Mouse (Mus musculus) layer of hippocampus, adult 8-10 months (tissue): ENCODE results near the gene Tmem269. TPM values are rescaled to one million over a fixed set of nuclear protein-coding genes. Genes with fewer than 3 reads are reported as not detected.

Source experiments
- DNase-seq, 2 experiments: peaks; one replicate each; pipeline ENCODE4 v3.0.0; 2022; ENCODE audit warnings: low spot score in 2 of 2
- total RNA-seq, 4 experiments: library from RNA; stranded (reverse); gene quantifications; 2 replicates each; pipeline ENCODE4 v1.2.4; 2022

Tmem269 gene
- 1 to 10 TPM in 1 of 4 experiments, under 1 TPM in 3; 0.37 to 1.0 (median 0.63) TPM for total RNA-seq

GRCm38 (mm10) chr4:119218169-119218568 is at the start of gene Tmem269:
TSS of gene Tmem269 (minus strand) at chr4:119218217.
- DNase-seq, result no peak

GRCm38 (mm10) chr4:119266606-119267005 is 48.6 kb upstream of the Tmem269 start:
- no peak for DNase-seq

GRCm38 (mm10) chr4:119263459-119263858 is 45.4 kb upstream of the Tmem269 start:
- no peak for DNase-seq

GRCm38 (mm10) chr4:119262483-119262882 is 44.5 kb upstream of the Tmem269 start:
- DNase-seq, result no peak

- no peak for DNase-seq
Observed at GRCm38 (mm10) chr4:119261087-119261713, 43.2 kb upstream of the Tmem269 start.

- no peak for DNase-seq
Observed at GRCm38 (mm10) chr4:119259344-119260254, 41.6 kb upstream of the Tmem269 start.

GRCm38 (mm10) chr4:119257083-119257482 is 39.1 kb upstream of the Tmem269 start:
- no peak for DNase-seq

DNA sequence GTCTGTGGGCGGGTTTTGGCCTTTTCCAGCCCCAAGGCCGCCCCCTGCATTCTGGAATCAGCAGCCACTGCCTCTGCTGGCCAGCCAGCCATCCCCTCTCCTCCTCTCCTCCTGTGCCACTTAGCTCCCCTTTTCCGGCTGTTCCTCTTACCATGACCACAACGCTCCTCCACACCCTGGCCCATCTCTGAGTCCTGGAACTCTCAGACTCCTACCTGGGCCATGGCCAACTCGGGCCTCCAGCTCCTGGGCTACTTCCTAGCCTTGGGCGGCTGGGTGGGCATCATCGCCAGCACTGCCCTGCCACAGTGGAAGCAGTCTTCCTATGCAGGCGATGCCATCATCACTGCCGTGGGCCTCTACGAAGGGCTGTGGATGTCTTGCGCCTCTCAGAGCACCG is 37.3 kb upstream of the Tmem269 start, which contains the start of gene Cldn19:
Gene Cldn19 (plus strand): TSS at position 64 of the 400 bp plus-strand sequence.
- DNase-seq, result no peak

DNA sequence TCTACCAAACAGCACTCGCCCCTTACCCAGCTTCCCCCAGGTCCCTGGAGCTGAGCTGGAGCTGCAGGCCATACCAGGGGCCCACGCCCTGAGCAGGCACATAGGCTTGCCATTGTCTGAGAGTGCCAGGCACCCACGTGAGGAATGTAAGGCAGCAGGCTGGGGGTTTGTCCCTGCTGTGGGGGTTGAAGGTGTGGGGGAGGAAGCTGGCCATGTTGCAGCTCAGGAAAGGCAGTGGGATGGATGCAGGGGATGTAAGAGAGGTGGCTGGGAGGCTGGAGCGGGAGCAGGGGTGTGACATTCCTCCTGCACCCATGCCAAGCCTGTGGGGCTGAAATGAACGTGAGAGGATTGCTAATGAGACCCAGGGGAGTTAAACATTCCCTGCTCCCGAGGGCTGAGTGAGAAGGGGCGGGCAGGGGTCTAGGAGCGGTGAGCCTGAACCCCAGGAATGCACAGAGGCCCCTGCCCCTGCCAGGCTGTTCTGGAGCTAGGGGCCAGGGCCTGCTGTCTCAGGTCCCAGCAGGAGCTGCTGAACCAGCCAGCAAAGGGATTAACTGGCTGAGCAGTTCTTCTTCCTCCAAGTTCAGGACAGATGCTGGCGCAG is 36.1 kb upstream of the Tmem269 start:
- DNase-seq, result peak in 1 of 2 experiments; percentile 25

DNA sequence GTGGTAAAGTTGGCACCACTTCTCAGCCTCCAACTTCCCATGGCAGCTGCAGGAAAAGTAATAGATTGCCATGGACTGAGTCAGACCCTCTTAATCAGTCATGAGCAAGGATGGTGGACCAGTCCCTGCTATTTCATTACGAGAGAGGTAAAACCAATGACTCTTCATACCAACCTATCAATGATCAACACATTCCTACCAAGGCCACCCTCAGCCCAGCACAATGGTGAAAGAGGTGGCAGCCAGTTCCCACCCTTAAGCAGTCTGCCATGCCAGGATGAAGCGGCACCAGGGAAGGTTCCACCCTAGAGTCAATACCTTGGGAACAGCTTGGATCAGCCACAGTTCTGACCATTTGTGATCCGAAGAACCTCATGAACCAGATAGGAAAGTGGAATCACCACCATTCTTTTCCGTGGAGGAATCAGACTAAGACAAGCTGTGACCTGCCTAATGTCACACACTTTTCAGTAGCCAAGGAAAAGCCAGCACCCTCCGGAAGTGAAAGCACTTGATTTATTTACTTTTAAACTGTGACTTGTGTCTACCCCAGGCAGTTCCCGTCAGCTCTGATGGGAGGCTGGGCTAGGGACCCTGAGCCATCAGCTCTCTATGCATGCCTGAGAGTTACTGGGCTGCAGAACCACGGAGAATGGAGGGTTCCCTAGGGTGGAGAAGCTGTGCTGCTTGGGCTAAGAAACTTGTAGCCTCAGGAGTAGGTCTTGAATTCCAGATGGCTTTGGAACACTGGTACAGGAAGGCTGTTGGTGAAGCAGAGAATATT is 34.2 kb upstream of the Tmem269 start:
- no peak for DNase-seq

- DNase-seq, result no peak
Observed at GRCm38 (mm10) chr4:119248407-119248965, 30.5 kb upstream of the Tmem269 start.

- peak in 1 of 2 experiments; percentile 58 for DNase-seq
Observed at GRCm38 (mm10) chr4:119247462-119248235, 29.6 kb upstream of the Tmem269 start.

GRCm38 (mm10) chr4:119246688-119247225 is 28.7 kb upstream of the Tmem269 start:
- DNase-seq, result no peak

GRCm38 (mm10) chr4:119245961-119246360 is 27.9 kb upstream of the Tmem269 start:
- DNase-seq, result no peak

DNA sequence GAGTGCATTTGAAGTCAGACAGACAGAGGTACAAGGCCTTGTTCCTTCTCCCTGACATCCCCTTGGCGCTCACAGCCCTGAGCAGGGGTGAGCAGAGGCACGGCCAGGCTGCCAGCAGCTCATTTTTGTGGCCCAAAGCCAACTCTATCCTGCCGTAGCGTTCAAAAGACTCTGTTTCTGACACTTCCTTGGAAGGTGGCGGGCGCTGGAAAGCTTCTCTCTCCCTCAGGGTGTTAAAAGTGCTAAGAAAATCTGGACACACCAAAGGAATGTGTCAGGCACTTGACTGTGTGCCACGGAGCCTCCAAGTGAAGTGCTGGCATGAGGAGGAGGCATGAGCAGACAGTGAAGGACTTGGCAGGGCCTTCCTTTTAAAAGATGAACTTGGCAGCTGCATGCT is 27.5 kb upstream of the Tmem269 start:
- peak in 1 of 2 experiments; percentile 18 for DNase-seq

GRCm38 (mm10) chr4:119244468-119245240 is 26.6 kb upstream of the Tmem269 start:
- DNase-seq, result no peak

DNA sequence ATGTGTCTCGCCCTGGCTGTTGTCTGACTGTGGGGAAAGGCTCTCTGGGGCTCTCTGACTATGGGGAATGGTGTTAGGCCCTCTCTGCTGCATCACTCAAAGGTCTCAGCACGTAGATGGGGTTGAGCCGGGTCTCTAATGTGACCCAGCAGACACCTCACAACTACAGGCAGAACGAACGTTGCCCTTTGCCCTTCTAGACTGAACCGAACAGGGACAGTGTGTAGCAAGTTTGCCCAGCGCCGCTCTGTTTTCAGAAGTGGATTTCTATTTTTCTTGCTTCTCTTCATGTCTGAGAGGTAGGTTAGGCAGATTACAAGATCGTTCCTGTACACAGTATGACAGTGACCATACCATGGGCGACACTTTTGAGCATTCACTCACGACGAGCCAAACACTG is 24.6 kb upstream of the Tmem269 start:
- no peak for DNase-seq

- peak; percentile 54 to 57 for DNase-seq
Observed at GRCm38 (mm10) chr4:119241664-119242063, 23.6 kb upstream of the Tmem269 start.

DNA sequence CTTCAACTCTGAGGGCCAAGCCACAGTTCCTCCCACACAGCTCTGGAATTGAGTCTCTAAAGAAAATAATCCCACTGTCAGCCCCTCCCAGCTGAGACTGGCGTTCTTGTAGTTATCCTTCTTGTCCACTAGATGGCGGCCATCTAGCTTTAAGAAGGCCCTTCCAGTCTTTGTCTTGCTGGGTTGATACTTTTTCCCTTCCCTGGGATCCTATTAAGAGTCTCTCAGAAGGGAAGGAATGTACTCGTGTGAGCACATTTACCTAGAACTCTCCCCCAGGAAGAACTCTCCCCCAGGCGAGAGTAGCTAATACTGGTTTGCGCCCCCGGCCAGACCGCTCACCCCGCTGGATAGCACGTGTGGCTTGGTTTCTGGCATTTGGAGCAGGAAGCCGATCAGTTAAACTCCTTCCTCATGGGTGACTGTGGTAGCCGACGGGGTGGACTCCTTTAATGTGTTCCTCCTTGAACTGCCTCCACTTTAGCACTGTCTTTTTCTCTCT is 21.2 kb upstream of the Tmem269 start:
- peak in 1 of 2 experiments; percentile 43 for DNase-seq
